Mouse (Mus musculus) embryonic fibroblast, embryonic 13.5 days (primary cell): ENCODE data around the gene Ifi207. TPM values are rescaled to one million over a fixed set of nuclear protein-coding genes. Genes with fewer than 3 reads are reported as not detected.

Experiments used
- polyA plus RNA-seq: library from polyadenylated mRNA; stranded (reverse); fragments of >200 nt; gene quantifications from 2 replicates; pipeline ENCODE4 v1.2.4, GENCODE M21; 2011; ENCODE audit warnings: low read depth; ENCODE audit not compliant: missing spikeins, insufficient read length

The Ifi207 gene
- polyA plus RNA-seq, 1 experiment = 2.3 TPM

Other genes with a start within 250 kb of the Ifi207 start
- gene Ifi214, start 205.8 kb downstream of the Ifi207 start, polyA plus RNA-seq = not detected in 2 replicates
- gene Ifi213, start 142.5 kb downstream of the Ifi207 start, polyA plus RNA-seq = not detected in 2 replicates
- gene Ifi209, start 110.8 kb downstream of the Ifi207 start, polyA plus RNA-seq = 0.22 TPM in 1 of 2 replicates, not detected in the other
- gene Ifi208, start 68.1 kb downstream of the Ifi207 start, polyA plus RNA-seq = not detected in 2 replicates
- gene Ifi204, start 25.2 kb upstream of the Ifi207 start, polyA plus RNA-seq = 21.4 and 22.0 TPM in 2 replicates
- gene Ifi211, start 171.3 kb upstream of the Ifi207 start, polyA plus RNA-seq = 27.4 TPM in 2 replicates
- 3.7 and 8.8 TPM in 2 replicates for gene Mndal, start 200.7 kb upstream of the Ifi207 start, polyA plus RNA-seq
- gene Ifi203, start 200.9 kb upstream of the Ifi207 start, polyA plus RNA-seq = 5.0 and 9.6 TPM in 2 replicates
- not detected in 2 replicates for gene Ifi202b, start 241.0 kb upstream of the Ifi207 start, polyA plus RNA-seq